Mouse (Mus musculus) E14TG2a.4 (cell line): ENCODE data around the gene Fshr.
"Not testable (repeated sequence)": the region's sequence is repeated elsewhere in the genome, so short reads cannot be mapped to it uniquely, and the experiment has no call there.

Experiments
- H3K27me3 ChIP-seq: 2 replicates; pipeline ENCODE4 v1.6.1; 2014; ENCODE audit warnings: low read length, control low read depth; ENCODE audit not compliant: insufficient read depth
- H3K36me3 ChIP-seq: 2 replicates; pipeline ENCODE4 v1.6.1; 2014; ENCODE audit warnings: low read length, control low read depth; ENCODE audit not compliant: insufficient read depth
- H3K4me1 ChIP-seq: replicated peaks from 2 replicates; pipeline ENCODE4 v1.6.1; 2014; ENCODE audit warnings: low read depth, low read length, control low read depth
- H3K4me3 ChIP-seq: replicated peaks from 2 replicates; pipeline ENCODE4 v1.5.1; 2014; ENCODE audit warnings: mild to moderate bottlenecking, low read length
- H3K9me3 ChIP-seq: 2 replicates; pipeline ENCODE4 v1.6.1; 2014; ENCODE audit warnings: low read length, control low read depth
- CTCF ChIP-seq: conservative IDR thresholded peaks from 2 replicates; pipeline ENCODE4 v1.5.1; 2014; ENCODE audit warnings: low read length
- NANOG ChIP-seq: IDR thresholded peaks from 2 replicates; pipeline ENCODE4 v1.6.1; 2014; ENCODE audit warnings: borderline replicate concordance, low read length, mixed read lengths
- POU5F1 ChIP-seq: IDR thresholded peaks from 2 replicates; pipeline ENCODE4 v1.6.1; 2014; ENCODE audit warnings: low read length, borderline replicate concordance

Gene Fshr

DNA sequence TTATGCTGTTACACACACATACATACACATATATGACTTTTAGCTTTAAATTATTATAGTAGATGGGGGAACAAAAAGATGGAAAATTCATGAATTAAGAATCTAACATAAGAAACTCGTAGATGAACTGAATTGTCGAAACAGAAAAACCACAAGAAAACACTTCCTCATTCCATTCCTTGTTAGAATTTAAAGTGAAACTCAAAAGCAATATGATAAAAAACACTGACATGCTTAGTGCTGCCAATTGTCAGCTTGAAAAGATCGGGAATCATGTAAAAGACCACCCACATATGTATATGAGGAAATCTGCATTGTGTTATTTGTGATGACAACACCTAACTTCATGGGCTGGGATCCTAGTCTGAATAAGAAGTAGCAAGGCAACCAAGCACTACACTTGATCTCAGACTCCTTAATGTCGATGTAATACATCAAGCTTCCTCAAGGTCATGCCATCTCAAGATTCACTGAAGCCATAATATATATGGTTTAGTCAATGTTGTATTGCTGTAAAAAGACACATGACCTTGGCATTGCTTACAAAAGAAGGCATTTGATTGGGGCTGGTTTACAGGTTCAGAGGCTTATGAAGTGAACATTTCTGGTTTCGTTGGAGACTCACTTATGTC, 99.6 kb downstream of the Fshr start:
- no peaks in the 10 kb centered on the region for H3K9me3 ChIP-seq
- no peaks in the 10 kb centered on the region for H3K4me1 ChIP-seq
- H3K36me3 ChIP-seq = no peaks in the 10 kb centered on the region
- no peaks in the 10 kb centered on the region for H3K27me3 ChIP-seq
- no peak overlapping the region for H3K4me3 ChIP-seq
- TF ChIP-seq POU5F1 (no peak), CTCF (no peak), NANOG (no peak)

DNA sequence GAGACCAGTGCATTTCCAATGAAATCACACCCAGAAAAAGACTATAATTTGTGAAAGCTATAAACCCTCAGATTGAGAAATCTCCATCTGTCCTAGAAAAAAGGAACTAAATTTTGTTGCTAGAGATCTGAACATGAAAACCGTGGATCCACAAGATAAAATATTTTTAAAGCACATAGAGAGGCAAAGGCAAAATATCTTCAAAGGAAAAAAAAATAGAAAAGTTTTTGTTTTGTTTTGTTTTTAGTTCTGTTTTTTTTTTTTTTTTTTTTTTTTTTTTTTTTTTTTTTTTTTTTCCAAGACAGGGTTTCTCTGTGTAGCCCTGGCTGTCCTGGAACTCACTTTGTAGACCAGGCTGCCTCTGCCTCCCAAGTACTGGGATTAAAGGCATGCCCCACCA, 100.7 kb downstream of the Fshr start:
- H3K36me3 ChIP-seq, H3K27me3 ChIP-seq, H3K4me3 ChIP-seq, H3K4me1 ChIP-seq, H3K9me3 ChIP-seq: not testable (repeated sequence)

DNA sequence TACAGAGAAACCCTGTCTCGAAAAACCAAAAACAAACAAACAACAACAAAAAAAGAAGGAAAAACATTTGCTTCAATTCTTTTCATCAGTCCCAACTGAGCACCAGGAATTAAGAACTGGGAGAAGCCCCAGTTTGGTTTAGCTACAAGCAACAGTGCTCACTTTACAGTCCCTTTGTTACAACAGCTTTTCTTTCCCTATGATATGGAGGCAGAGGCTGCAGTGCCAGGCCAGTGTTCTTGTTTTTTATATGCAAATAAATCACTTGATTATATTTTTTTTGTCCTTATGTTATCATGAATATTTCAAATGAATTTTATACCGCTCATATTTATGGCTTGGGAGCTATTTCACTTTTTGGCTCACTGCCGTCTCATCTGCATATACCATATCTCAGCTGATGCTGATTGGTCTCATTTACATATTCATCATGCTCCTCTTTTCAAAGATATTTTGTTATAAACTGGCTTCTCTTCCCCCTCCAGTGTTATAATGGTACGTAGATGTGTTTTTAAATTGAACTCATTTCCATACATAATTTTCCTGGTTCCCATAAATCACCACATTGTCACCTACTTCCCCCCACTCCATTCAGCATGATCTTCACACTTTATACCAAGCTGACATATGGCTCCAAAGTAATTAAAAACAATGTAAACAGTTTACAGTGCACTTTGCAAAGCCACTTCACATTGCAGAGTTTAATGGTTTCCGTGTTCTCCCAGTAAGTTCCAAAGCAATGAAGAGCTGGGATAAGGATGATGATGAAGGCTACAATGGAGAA, 110.6 kb downstream of the Fshr start:
- no peak for TF ChIP-seq CTCF
- TF ChIP-seq NANOG = no peak
- no peak for TF ChIP-seq POU5F1
- no peak overlapping the region for H3K4me3 ChIP-seq
- no peaks in the 10 kb centered on the region for H3K27me3 ChIP-seq
- no peaks in the 10 kb centered on the region for H3K9me3 ChIP-seq
- no peaks in the 10 kb centered on the region for H3K36me3 ChIP-seq
- no peaks in the 10 kb centered on the region for H3K4me1 ChIP-seq

DNA sequence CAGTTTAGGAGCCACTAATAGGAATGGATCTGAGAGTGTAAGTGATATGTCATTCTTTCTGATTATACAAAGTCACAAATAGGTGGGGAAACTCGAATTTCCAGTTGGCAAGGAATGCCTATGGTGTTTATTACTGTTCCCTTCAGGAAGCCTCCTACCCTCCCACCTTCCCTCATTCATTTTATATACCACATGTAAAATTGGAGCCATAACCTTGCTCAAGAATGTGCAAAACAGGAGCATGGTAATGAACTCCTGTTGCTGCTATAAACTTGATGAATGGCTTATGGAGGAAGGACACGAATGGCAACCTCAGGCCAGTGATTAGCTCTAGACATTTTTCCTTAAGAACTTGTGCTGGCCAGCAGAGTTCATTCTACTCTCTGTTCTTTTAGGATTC, 117.6 kb downstream of the Fshr start:
- Histone ChIP-seq H3K9me3 (no peaks in the 10 kb centered on the region), H3K4me1 (no peaks in the 10 kb centered on the region), H3K4me3 (no peak overlapping the region), H3K27me3 (no peaks in the 10 kb centered on the region), H3K36me3 (no peaks in the 10 kb centered on the region)
- TF ChIP-seq NANOG = no peak
- no peak for TF ChIP-seq POU5F1
- no peak for TF ChIP-seq CTCF

DNA sequence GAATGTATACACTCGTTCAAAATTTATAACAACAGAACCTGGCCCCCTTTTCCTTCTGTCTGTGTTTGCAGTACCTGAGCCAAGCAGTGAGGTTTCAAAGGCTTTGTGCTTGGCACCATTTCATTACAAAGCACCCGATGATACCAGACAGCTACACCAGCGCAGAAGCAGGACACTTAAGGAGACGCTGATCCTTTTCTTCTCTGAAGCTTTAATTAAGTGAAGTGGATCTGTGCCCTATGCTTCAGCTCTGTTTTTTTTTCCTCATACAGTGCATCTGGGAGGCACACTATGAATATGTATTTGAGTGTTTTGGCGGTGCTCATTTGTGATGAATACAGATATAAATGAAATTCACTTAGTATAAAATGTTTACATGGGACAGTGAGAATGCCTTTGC, 120.8 kb downstream of the Fshr start:
- no peaks in the 10 kb centered on the region for H3K4me1 ChIP-seq
- TF ChIP-seq CTCF (no peak), POU5F1 (no peak), NANOG (no peak)
- H3K9me3 ChIP-seq = no peaks in the 10 kb centered on the region
- no peak overlapping the region for H3K4me3 ChIP-seq
- H3K36me3 ChIP-seq = no peaks in the 10 kb centered on the region
- no peaks in the 10 kb centered on the region for H3K27me3 ChIP-seq

DNA sequence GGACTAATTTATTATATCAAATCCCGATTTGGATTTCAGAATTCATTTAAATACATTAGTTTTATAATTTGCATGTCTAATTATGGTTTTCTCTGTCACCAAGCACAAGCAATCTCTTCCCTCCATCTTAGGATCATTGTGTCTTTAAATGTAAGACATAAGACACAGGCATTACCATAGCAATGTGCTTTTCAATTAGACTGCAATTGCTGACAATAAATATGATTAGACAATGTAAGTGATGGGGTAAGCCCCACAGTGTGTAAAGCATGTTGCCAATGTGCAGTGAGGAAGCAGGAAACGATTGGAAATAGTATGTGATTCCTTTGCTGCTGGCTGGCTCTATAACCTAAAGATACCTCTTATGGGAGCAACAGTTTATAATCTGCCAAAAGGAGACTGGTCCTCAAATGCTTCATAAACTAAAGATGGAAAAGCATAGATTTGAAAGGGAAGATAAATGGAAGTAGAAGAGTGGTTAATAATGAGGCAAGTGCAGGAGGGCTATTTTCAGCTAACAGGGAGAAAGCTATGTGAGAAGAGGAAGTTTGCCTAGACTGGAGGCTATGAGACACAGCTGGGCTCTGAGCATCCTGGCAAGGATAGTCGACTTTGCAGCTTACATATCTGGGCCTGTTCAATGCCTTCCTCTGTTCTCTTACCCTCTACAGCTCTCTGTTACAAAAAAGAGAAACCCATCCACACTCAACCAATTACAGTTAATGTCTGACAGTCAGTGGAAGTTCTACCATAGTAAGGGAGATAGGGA, 136.0 kb downstream of the Fshr start:
- TF ChIP-seq POU5F1 (no peak), NANOG (no peak), CTCF (no peak)
- Histone ChIP-seq H3K36me3 (no peaks in the 10 kb centered on the region), H3K27me3 (no peaks in the 10 kb centered on the region), H3K9me3 (no peaks in the 10 kb centered on the region), H3K4me1 (no peaks in the 10 kb centered on the region), H3K4me3 (no peak overlapping the region)

DNA sequence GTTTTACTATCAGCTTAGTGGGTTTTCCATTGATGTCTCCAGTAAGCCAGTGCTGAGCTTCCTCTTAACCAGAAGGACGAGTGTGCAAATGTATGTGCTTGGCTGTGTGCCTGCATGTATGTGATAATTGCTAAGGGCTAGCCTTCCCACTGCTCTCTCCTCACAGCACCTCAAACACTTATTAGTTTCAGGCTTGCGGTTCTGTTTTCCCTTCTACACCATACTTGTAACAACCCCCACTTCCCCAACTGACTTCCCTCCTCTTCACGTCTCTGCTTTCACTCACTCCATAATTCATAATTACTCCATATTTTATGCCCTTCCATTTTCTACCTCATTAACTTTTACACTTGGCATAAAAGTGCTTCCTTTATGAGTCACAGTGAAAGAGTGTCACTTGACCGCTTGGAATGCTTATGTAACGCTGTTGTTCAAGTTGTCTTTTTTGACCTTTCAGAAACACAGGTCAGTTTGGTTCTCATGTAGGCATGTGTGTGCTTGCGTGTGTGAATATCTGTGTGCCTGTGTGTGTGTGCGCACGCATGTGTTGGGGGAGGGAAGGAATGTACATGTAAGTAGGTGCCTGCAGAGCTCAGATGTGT, 138.0 kb downstream of the Fshr start:
- H3K27me3 ChIP-seq = no peaks in the 10 kb centered on the region
- no peaks in the 10 kb centered on the region for H3K4me1 ChIP-seq
- no peaks in the 10 kb centered on the region for H3K9me3 ChIP-seq
- TF ChIP-seq POU5F1 (no peak), NANOG (no peak)
- no peak overlapping the region for H3K4me3 ChIP-seq
- no peaks in the 10 kb centered on the region for H3K36me3 ChIP-seq

DNA sequence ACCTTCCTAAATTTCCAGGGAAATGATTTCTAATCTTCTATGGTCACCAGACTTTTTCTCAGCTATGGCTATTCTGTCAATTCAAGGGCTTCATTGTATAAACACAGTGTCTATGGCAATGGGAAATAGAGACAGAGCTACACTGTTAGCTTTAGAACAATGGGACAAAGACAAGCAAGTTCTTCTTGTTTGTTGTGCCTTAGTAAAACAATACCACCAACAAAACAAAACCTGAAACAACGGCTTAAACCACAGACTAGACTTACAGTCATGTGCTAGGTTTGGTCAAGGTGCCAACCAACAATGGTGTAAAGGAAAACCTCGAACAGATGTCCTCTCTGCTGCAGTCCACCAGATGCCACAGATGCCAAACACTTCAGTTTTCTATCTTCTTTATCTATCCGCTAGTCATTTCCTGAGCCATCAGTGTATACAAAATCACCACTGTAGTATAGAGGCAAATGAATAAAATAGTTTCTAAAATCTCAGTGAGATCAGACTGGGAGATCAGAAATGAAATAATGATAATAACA, 149.4 kb downstream of the Fshr start:
- Histone ChIP-seq H3K4me3 (no peak overlapping the region), H3K4me1 (no peaks in the 10 kb centered on the region), H3K9me3 (no peaks in the 10 kb centered on the region), H3K36me3 (no peaks in the 10 kb centered on the region), H3K27me3 (no peaks in the 10 kb centered on the region)
- TF ChIP-seq NANOG = no peak
- TF ChIP-seq POU5F1 = no peak
- TF ChIP-seq CTCF = no peak
